Mouse (Mus musculus): Measurements from ENCODE around the gene Plppr5.

DNA sequence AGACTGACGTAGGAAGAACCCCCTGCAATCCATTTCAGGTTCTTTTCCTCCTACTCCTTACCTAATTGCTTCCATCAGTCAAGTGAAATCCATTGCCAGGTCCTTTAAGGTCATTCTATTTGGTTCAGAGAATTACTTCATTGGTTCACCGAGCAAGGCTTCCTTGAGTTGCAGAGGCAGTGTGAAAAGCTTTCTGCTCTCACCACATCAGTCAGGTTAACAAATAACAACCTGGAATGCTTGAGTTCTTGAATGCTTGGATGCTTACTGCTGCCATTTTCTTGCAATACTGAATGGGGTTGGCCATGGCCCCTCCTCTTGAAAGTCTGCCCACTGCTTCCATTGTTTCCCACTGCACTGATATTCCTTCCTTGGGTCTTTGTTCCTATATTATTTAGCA is 28.8 kb downstream of the Plppr5 start:
- TF ChIP-seq CTCF (IDR thresholded peaks at IDR 0.05 in 2 of 3, conservative IDR thresholded peaks at IDR 0.05 in 1 of 3; ENCODE audit: control insufficient read depth in 1 of 3, insufficient read depth in 1 of 3, low read depth in 2 of 3, low read length in 3 of 3, poor library complexity in 1 of 3, severe bottlenecking in 1 of 3) = no peak
- no peak for TF ChIP-seq MAFK (IDR thresholded peaks at IDR 0.05; ENCODE audit: borderline replicate concordance, low read depth, low read length)
- TF ChIP-seq ZMIZ1 (IDR thresholded peaks at IDR 0.05; ENCODE audit: low read depth, low read length) = no peak
- TF ChIP-seq USF2 (IDR thresholded peaks at IDR 0.05; ENCODE audit: borderline replicate concordance in 1 of 2, insufficient read depth in 1 of 2, low read depth in 1 of 2, low read length in 2 of 2) = no peak
- TF ChIP-seq BHLHE40 (IDR thresholded peaks at IDR 0.05; ENCODE audit: borderline replicate concordance, low read depth, low read length) = no peak
- TF ChIP-seq CHD1 (IDR thresholded peaks at IDR 0.05; ENCODE audit: low read depth, low read length) = no peak

All from MEL (cell line).